Mouse (Mus musculus): ENCODE measurements around the gene Clic5.

- TF ChIP-seq POLR2A (IDR thresholded peaks at IDR 0.05; ENCODE audit: low read depth, low read length) (no peak), CTCF (IDR thresholded peaks at IDR 0.05; ENCODE audit: extremely low read depth, insufficient read length, insufficient replicate concordance, low read depth, low read length) (no peak)
These were observed 56.2 kb downstream of the Clic5 start for GRCm38 (mm10) chr17:44244625-44245024.
